Comparison of ENCODE assay signal across 10 mouse cellular contexts in the genomic region with DNA sequence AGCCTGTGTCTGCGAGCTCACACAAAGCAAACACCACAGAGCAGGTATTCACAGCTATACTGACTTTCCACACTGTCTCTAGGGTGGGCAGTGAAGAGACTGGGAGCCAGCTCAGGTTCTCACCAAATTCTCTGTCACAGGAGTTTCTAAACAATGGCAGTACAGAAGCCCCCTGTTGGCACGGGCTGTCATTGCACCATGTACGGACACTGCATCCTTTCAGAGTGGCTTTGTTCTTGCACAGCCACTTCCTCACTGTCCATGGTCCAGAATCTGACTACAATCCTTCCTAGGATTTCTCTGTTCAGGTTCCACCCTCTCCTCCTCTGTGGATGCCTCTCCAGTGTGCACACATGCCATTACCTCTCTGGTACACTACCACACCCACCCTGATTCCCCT. TPM values are rescaled to one million over a fixed set of nuclear protein-coding genes. Genes with fewer than 3 reads are reported as not detected.
DNase-seq lines count a peak whose midpoint lies in the region; ATAC-seq and TF ChIP-seq lines count a peak whose summit lies in the region.
"Had no signal": no experiment of that assay in that cellular context is flagged by ENCODE, and none has a peak within 500 bp of the region (broad histone marks: within the 10 kb centered on the region; RNA-seq: fewer than 3 reads in every experiment).

No protein-coding gene starts in this region.

- DNase-seq in kidney, adult 9 months, result peak; percentile 64
- DNase-seq in T-cell, adult 2 months (ENCODE audit: low spot score), result peak; percentile 43
- no peak for DNase-seq in forebrain, postnatal 0 days
- peak; percentile 39 to 42 for DNase-seq in thymus, adult 18-20 months
- no peak for DNase-seq in frontal cortex, postnatal 25 days (ENCODE audit: low spot score in 2 of 2)
- DNase-seq in gastrocnemius, adult 8-10 months (ENCODE audit: low spot score in 2 of 2), result no peak

- H3K9ac ChIP-seq in kidney, embryonic 16.5 days (replicated peaks; ENCODE audit: low read length), result no peak overlapping the region
- no peak overlapping the region for H3K9ac ChIP-seq in forebrain, postnatal 0 days
- H3K9ac ChIP-seq: limb, embryonic 15.5 days had no signal

- TF ChIP-seq CTCF in forebrain, postnatal 0 days (IDR thresholded peaks at IDR 0.05; ENCODE audit: low read depth), result peak; percentile 61

- H3K27ac ChIP-seq in kidney, embryonic 16.5 days (ENCODE audit: low read length), result no peak overlapping the region
- no peak overlapping the region for H3K27ac ChIP-seq in forebrain, postnatal 0 days (ENCODE audit: low read depth, low read length)
- H3K27ac ChIP-seq: limb, embryonic 15.5 days had no signal

- H3K4me1 ChIP-seq in kidney, embryonic 16.5 days (ENCODE audit: insufficient read depth, low read length), result peaks cover 20% of the 10 kb centered on the region
- H3K4me1 ChIP-seq in forebrain, postnatal 0 days (ENCODE audit: insufficient read depth), result no peaks in the 10 kb centered on the region

- H3K27me3 ChIP-seq in kidney, embryonic 16.5 days (ENCODE audit: insufficient read depth, low read length), result no peaks in the 10 kb centered on the region
- no peaks in the 10 kb centered on the region; the same call in 1 of the 2 replicates for H3K27me3 ChIP-seq in forebrain, postnatal 0 days (ENCODE audit: insufficient read depth, low read length)
- H3K27me3 ChIP-seq: limb, embryonic 15.5 days had no signal

- no peaks in the 10 kb centered on the region for H3K36me3 ChIP-seq in kidney, embryonic 16.5 days (ENCODE audit: insufficient read depth, low read length)
- no peaks in the 10 kb centered on the region for H3K36me3 ChIP-seq in forebrain, postnatal 0 days (ENCODE audit: insufficient read depth)
- H3K36me3 ChIP-seq: limb, embryonic 15.5 days had no signal

- no peak overlapping the region for H3K4me2 ChIP-seq in kidney, embryonic 16.5 days (replicated peaks; ENCODE audit: low read depth, low read length)
- H3K4me2 ChIP-seq in forebrain, postnatal 0 days (ENCODE audit: low read depth), result no peak overlapping the region
- H3K4me2 ChIP-seq: limb, embryonic 15.5 days had no signal

- 33% methylated on average over 3 of the region's 3 CpGs for WGBS in kidney, embryonic 16.5 days
- 23% methylated on average over 3 of the region's 3 CpGs for WGBS in forebrain, postnatal 0 days

- ATAC-seq in kidney, embryonic 16.5 days (ENCODE audit: low FRiP score, low TSS enrichment), result no peak; the same call in 1 of the 2 replicates
- 0 out of 2 replicates have a peak, but pooled peaks have one; percentile 18 for ATAC-seq in forebrain, postnatal 0 days
- peak; percentile 85 for ATAC-seq in megakaryocyte, adult 5-6 weeks (ENCODE audit: poor library complexity, severe bottlenecking)

- no peak overlapping the region for H3K4me3 ChIP-seq in kidney, embryonic 16.5 days (ENCODE audit: low read length)
- H3K4me3 ChIP-seq in forebrain, postnatal 0 days (ENCODE audit: low read depth, low read length), result no peak overlapping the region
- H3K4me3 ChIP-seq: erythroblast, embryonic 14.5 days; limb, embryonic 15.5 days had no signal

- H3K9me3 ChIP-seq in kidney, embryonic 16.5 days (ENCODE audit: low read length), result no peaks in the 10 kb centered on the region
- H3K9me3 ChIP-seq in forebrain, postnatal 0 days (ENCODE audit: low read length), result no peaks in the 10 kb centered on the region
- H3K9me3 ChIP-seq: limb, embryonic 15.5 days had no signal

RNA-seq across cellular contexts. Expression of gene Tent4a, which starts 10.6 kb away (rescaled TPM):
- 5.0 and 5.1 TPM in 2 replicates for polyA plus RNA-seq in kidney, embryonic 16.5 days (2015; fragmentation: Nextera tagmentation; extraction: Ambion mirVana)
- 21.7 and 29.3 TPM in 2 replicates for total RNA-seq in forebrain, postnatal 0 days (2014; rRNA removed)
- 4.5 and 4.9 TPM in 2 replicates for polyA plus RNA-seq in forebrain, postnatal 0 days (2015; fragmentation: Nextera tagmentation; extraction: Ambion mirVana)
- total RNA-seq in megakaryocyte, adult 5-6 weeks (2015), result 10.4 and 11.1 TPM in 2 replicates
- total RNA-seq in megakaryocyte, adult 5-6 weeks (2017), result 10.2 and 13.3 TPM in 2 replicates
- 1 to 10 TPM; 4.6 to 6.0 (median 5.5) TPM for total RNA-seq in gastrocnemius, adult 8-10 months (2022)

RNA-seq across cellular contexts. Expression of gene Nsun2, which starts 11.5 kb away (rescaled TPM):
- polyA plus RNA-seq in kidney, embryonic 16.5 days (2015; fragmentation: Nextera tagmentation; extraction: Ambion mirVana), result 124 and 131 TPM in 2 replicates
- total RNA-seq in forebrain, postnatal 0 days (2014; rRNA removed), result 64.2 and 64.3 TPM in 2 replicates
- 64.6 and 74.4 TPM in 2 replicates for polyA plus RNA-seq in forebrain, postnatal 0 days (2015; fragmentation: Nextera tagmentation; extraction: Ambion mirVana)
- 32.6 and 33.9 TPM in 2 replicates for total RNA-seq in megakaryocyte, adult 5-6 weeks (2015)
- 61.7 and 76.5 TPM in 2 replicates for total RNA-seq in megakaryocyte, adult 5-6 weeks (2017)
- total RNA-seq in gastrocnemius, adult 8-10 months (2022), result 10 to 100 TPM; 41.3 to 58.5 (median 46.7) TPM

Comparison
In these comparisons a context has a peak if more than half of its experiments do, and no peak if none do; other contexts are left out.
1. DNase-seq: peak in kidney, adult 9 months (single experiment), T-cell, adult 2 months (single experiment) and thymus, adult 18-20 months (2 of 2); none in forebrain, postnatal 0 days (single experiment), frontal cortex, postnatal 25 days (0 of 2) and gastrocnemius, adult 8-10 months (0 of 2).